Mouse (Mus musculus): ENCODE data around the gene Vmn2r19. TPM values are rescaled to one million over a fixed set of nuclear protein-coding genes. Genes with fewer than 3 reads are reported as not detected.

Vmn2r19 gene
- polyA plus RNA-seq (2012; ENCODE audit: insufficient read depth, low replicate concordance): not detected in 2 replicates

GRCm38 (mm10) chr6:123308033-123308432, at the start of gene Vmn2r19:
Gene Vmn2r19 (plus strand): TSS chr6:123308333.
- H3K4me1 ChIP-seq: peaks cover 4% of the 10 kb centered on the region; the same call in 1 of the 2 replicates
- no peak within 1 kb of the TSS for H3K4me3 ChIP-seq (replicated peaks)
- TF ChIP-seq FLI1 (IDR thresholded peaks at IDR 0.05; ENCODE audit: low read length): no peak
- TF ChIP-seq GATA1 (IDR thresholded peaks at IDR 0.05; ENCODE audit: borderline replicate concordance, low read length): no peak
- H3K27me3 ChIP-seq (replicated peaks): no peaks in the 10 kb centered on the region
- H3K36me3 ChIP-seq (replicated peaks; ENCODE audit: low read length): no peaks in the 10 kb centered on the region
- H3K9me3 ChIP-seq: no peaks in the 10 kb centered on the region

GRCm38 (mm10) chr6:123258946-123259345, 49.2 kb upstream of the Vmn2r19 start:
- H3K9me3 ChIP-seq: no peaks in the 10 kb centered on the region
- H3K4me3 ChIP-seq (replicated peaks): no peak overlapping the region
- no peak for TF ChIP-seq FLI1 (IDR thresholded peaks at IDR 0.05; ENCODE audit: low read length)
- TF ChIP-seq GATA1 (IDR thresholded peaks at IDR 0.05; ENCODE audit: borderline replicate concordance, low read length): no peak
- no peaks in the 10 kb centered on the region for H3K27me3 ChIP-seq (replicated peaks)
- H3K4me1 ChIP-seq: peaks cover 54% of the 10 kb centered on the region
- peaks cover 2% of the 10 kb centered on the region for H3K36me3 ChIP-seq (replicated peaks; ENCODE audit: low read length)

DNA sequence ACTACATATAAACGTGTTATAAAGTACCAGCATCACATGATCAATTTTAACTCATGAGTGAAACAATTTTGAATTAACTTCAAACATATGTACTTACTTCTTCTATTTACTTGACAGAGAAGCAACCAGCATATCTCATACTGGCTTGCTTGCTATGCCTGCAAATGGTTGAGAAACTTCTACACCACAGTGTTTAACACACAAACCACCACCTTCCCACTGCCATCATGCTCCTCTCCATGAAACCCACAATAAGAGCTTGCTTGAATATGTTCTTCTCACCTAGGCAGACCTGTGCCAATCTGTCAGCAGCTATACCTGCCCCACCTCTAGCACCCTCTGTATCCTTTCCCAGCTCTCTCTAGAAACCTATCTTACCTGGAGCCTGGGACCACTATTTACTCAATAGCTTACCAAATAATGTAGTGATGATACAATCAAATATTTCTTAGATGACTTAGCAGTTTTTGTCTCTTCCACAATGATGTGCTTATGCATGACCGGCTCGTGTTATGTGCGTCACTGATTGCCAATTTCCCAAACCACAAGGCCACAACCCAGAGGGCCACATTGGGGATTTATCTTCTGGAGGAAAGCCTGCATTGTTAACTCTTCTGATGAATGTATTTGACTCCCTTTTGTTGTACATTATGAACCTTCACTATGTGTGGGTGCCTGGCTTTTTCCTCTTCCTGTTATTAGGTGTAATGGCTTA, 48.1 kb upstream of the Vmn2r19 start:
- Histone ChIP-seq H3K27me3 (replicated peaks) (no peaks in the 10 kb centered on the region), H3K4me1 (peaks cover 53% of the 10 kb centered on the region)

GRCm38 (mm10) chr6:123260868-123261267, 47.3 kb upstream of the Vmn2r19 start:
- Histone ChIP-seq H3K36me3 (replicated peaks; ENCODE audit: low read length) (peaks cover 2% of the 10 kb centered on the region), H3K4me1 (peaks cover 56% of the 10 kb centered on the region)
- TF ChIP-seq FLI1 (IDR thresholded peaks at IDR 0.05; ENCODE audit: low read length): no peak
- TF ChIP-seq GATA1 (IDR thresholded peaks at IDR 0.05; ENCODE audit: borderline replicate concordance, low read length): no peak

More for the DNA sequence above, 48.1 kb upstream of the Vmn2r19 start:
- peaks cover 2% of the 10 kb centered on the region for H3K36me3 ChIP-seq (replicated peaks; ENCODE audit: low read length)
- TF ChIP-seq GATA1 (IDR thresholded peaks at IDR 0.05; ENCODE audit: borderline replicate concordance, low read length) (no peak), FLI1 (IDR thresholded peaks at IDR 0.05; ENCODE audit: low read length) (no peak)
- H3K9me3 ChIP-seq: no peaks in the 10 kb centered on the region
- H3K4me3 ChIP-seq (replicated peaks): no peak overlapping the region

DNA sequence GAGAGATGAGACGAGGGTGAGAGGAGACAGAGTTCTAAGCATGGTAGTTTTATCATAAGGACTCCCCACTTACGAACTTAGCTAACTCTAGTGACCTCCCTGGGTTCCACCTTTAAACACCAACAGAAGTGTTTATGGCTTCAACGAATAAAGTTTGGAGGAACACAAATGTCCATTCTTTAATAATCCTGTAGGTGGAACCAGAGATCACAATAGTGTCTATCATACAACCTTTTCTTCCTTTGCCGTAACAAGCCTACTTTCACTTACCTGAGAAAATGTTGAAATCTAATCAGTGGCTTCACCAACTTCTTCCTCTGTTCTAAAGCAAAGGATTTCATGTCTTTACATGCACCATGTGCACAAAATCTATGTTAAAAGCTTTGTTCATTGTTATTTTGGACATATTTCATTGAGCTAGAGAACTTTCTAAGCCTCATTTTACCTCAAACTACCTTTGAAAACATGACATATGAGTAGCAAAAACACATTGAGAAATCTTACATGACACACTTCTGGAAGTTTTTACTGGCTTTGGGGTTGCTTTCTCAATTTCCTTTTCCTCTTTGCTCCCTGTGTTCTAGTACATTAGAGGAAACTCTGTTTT, 46.5 kb upstream of the Vmn2r19 start, which contains the start of gene Clec4d:
Gene Clec4d, plus strand, starts transcription at position 557 of the 607 bp plus-strand sequence.
- peak within 1 kb of the TSS; percentile 69 for H3K4me3 ChIP-seq (replicated peaks)
- no peak for TF ChIP-seq FLI1 (IDR thresholded peaks at IDR 0.05; ENCODE audit: low read length)
- TF ChIP-seq GATA1 (IDR thresholded peaks at IDR 0.05; ENCODE audit: borderline replicate concordance, low read length): no peak
- peaks cover 62% of the 10 kb centered on the region for H3K4me1 ChIP-seq
- no peaks in the 10 kb centered on the region for H3K9me3 ChIP-seq
- no peaks in the 10 kb centered on the region for H3K27me3 ChIP-seq (replicated peaks)
- peaks cover 2% of the 10 kb centered on the region for H3K36me3 ChIP-seq (replicated peaks; ENCODE audit: low read length)

More at GRCm38 (mm10) chr6:123260868-123261267, 47.3 kb upstream of the Vmn2r19 start:
- Histone ChIP-seq H3K9me3 (no peaks in the 10 kb centered on the region), H3K4me3 (replicated peaks) (no peak overlapping the region), H3K27me3 (replicated peaks) (no peaks in the 10 kb centered on the region)

- H3K4me1 ChIP-seq: peaks cover 69% of the 10 kb centered on the region
These were observed 43.9 kb upstream of the Vmn2r19 start for GRCm38 (mm10) chr6:123264194-123264593.

DNA sequence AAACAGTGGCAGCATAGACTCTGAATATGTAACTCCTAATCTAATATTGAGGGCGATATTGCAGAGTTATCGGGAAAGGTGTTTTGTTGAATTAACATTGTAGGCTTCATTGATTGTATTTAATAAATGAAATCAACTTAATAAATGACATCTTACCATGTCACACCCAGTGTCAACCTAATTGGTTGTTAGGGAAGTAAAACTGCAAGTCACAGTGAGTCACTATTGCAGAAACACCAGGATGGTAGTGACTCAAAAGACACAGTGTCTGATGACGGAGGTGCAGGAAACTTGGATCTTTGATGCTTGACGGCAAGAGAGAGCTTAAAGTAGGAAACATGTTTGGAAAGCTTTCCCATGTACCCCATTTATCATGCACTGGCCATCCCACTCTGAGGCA, 42.3 kb upstream of the Vmn2r19 start:
- Histone ChIP-seq H3K4me1 (peaks cover 59% of the 10 kb centered on the region), H3K36me3 (replicated peaks; ENCODE audit: low read length) (peaks cover 25% of the 10 kb centered on the region), H3K27me3 (replicated peaks) (no peaks in the 10 kb centered on the region), H3K9me3 (0 out of 2 replicates have a peak, but pooled peaks cover 2% of the 10 kb centered on the region), H3K4me3 (replicated peaks) (peak overlapping the region; percentile 5)
- TF ChIP-seq GATA1 (IDR thresholded peaks at IDR 0.05; ENCODE audit: borderline replicate concordance, low read length) (no peak), FLI1 (IDR thresholded peaks at IDR 0.05; ENCODE audit: low read length) (no peak)

More at GRCm38 (mm10) chr6:123264194-123264593, 43.9 kb upstream of the Vmn2r19 start:
- H3K9me3 ChIP-seq: 0 out of 2 replicates have a peak, but pooled peaks cover 2% of the 10 kb centered on the region
- no peaks in the 10 kb centered on the region for H3K27me3 ChIP-seq (replicated peaks)
- H3K4me3 ChIP-seq (replicated peaks): peak overlapping the region; percentile 81
- peaks cover 14% of the 10 kb centered on the region for H3K36me3 ChIP-seq (replicated peaks; ENCODE audit: low read length)
- TF ChIP-seq GATA1 (IDR thresholded peaks at IDR 0.05; ENCODE audit: borderline replicate concordance, low read length): no peak
- TF ChIP-seq FLI1 (IDR thresholded peaks at IDR 0.05; ENCODE audit: low read length): no peak

GRCm38 (mm10) chr6:123266945-123267344, 41.2 kb upstream of the Vmn2r19 start:
- Histone ChIP-seq H3K4me1 (peaks cover 52% of the 10 kb centered on the region), H3K4me3 (replicated peaks) (peak overlapping the region; percentile 86), H3K36me3 (replicated peaks; ENCODE audit: low read length) (peaks cover 35% of the 10 kb centered on the region), H3K9me3 (0 out of 2 replicates have a peak, but pooled peaks cover 2% of the 10 kb centered on the region), H3K27me3 (replicated peaks) (no peaks in the 10 kb centered on the region)
- no peak for TF ChIP-seq FLI1 (IDR thresholded peaks at IDR 0.05; ENCODE audit: low read length)
- 0 out of 3 replicates have a peak, but pooled peaks have one; percentile 7 for TF ChIP-seq GATA1 (IDR thresholded peaks at IDR 0.05; ENCODE audit: borderline replicate concordance, low read length)

- TF ChIP-seq FLI1 (IDR thresholded peaks at IDR 0.05; ENCODE audit: low read length): no peak
- Histone ChIP-seq H3K27me3 (replicated peaks) (no peaks in the 10 kb centered on the region), H3K4me1 (peaks cover 8% of the 10 kb centered on the region), H3K4me3 (replicated peaks) (no peak overlapping the region), H3K9me3 (no peaks in the 10 kb centered on the region), H3K36me3 (replicated peaks; ENCODE audit: low read length) (peaks cover 30% of the 10 kb centered on the region)
These were observed 28.7 kb upstream of the Vmn2r19 start for GRCm38 (mm10) chr6:123279443-123279842.

GRCm38 (mm10) chr6:123286311-123286710, 21.8 kb upstream of the Vmn2r19 start:
- Histone ChIP-seq H3K4me3 (replicated peaks) (peak overlapping the region; percentile 33), H3K9me3 (no peaks in the 10 kb centered on the region), H3K4me1 (peaks cover 73% of the 10 kb centered on the region), H3K27me3 (replicated peaks) (no peaks in the 10 kb centered on the region), H3K36me3 (replicated peaks; ENCODE audit: low read length) (peaks cover 23% of the 10 kb centered on the region)
- TF ChIP-seq FLI1 (IDR thresholded peaks at IDR 0.05; ENCODE audit: low read length) (no peak), GATA1 (IDR thresholded peaks at IDR 0.05; ENCODE audit: borderline replicate concordance, low read length) (no peak; the same call in 2 of the 3 replicates)
